Mouse (Mus musculus) natural killer cell, adult 2 months (primary cell): ENCODE results near the gene Smgc.
"Not testable (repeated sequence)": the region's sequence is repeated elsewhere in the genome, so short reads cannot be mapped to it uniquely, and the experiment has no call there.

Experiments used
- DNase-seq, 2 experiments: peaks; one replicate each; pipeline ENCODE4 v3.0.0; 2022; ENCODE audit warnings: low spot score in 2 of 2

The Smgc gene

DNA sequence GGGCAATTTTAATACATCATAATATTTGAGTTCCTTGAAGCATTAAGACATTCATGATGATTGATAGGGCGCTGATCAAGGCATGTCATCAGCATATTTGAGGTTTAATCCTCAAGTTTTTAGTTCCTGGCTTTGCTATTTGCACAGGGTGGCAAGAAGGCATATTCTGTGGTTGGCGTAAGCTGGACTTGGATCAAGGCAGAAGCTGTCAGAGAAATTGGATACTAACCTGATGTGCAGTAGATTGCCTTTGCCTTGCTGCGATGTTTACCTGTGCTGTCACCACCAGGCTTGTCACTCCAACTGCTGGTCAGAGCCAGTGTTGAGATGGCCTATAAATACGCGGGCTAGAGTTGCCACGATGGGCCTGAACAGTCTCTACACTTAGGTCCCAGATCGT, at the start of gene Smgc:
Smgc (plus strand) TSS at position 301 of the 400 bp plus-strand sequence.
- DNase-seq = no peak

- DNase-seq = no peak
These were observed 49.7 kb upstream of the Smgc start for GRCm38 (mm10) chr15:91788338-91788737.

- no peak for DNase-seq
These were observed 31.6 kb upstream of the Smgc start for GRCm38 (mm10) chr15:91806463-91806862.

GRCm38 (mm10) chr15:91835319-91835718, 2.7 kb upstream of the Smgc start:
- no peak for DNase-seq

DNA sequence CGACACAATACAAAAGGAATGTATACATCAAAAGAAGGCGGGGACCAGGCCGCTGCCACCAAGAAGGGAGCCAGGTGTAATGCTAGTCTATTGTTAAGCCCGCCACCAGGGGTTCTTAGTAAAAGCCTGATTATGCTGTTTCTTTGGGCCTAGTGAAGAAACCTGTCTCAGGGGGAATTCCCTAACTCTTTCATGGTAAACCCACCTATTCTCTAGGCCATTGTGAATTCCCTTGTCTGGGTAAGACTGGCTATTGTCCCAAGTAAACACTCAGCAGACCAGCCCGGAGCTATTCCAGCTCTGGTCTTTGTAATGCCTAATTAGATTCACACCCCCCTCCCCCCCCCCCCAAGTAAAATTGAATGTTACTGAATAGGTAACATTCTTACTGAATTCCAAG, 26.1 kb downstream of the Smgc start:
- DNase-seq = not testable (repeated sequence)

DNA sequence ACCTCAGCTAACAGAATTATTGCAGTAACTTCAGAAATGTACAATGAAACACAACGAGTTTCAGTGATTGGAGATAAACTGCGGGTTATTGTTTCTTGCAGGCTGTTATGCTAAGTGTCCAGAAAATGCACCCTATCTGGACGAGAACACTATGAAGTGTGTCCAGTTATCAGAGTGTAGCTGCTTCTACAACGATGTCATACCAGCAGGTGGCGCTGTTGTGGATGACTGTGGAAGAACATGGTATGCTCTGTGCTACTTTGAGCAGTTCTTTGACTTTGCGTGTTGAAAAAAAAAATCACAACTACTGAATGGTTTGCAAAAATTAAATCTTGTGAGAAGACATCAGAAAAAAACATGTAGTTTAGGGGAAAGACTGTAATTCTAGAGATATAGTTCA, 62.2 kb downstream of the Smgc start:
- no peak for DNase-seq

DNA sequence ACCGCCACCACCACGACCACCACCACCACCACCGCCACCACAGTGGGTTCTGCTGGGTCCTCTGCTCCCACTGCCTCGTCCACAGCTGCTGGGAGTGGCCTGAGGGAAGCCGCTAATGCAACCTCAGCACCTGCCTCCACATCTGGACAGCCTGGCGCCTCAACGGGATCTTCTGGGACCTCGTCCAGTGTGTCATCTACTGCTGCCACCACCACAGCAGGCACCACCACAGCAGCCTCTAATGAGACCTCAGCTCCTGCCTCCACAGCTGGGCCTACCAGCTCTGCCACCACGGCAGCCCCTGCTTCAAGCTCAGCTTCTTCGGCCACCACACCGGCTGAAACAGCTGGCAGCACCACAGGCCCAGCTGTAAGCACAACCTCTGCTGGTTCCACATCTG, 69.0 kb downstream of the Smgc start:
- peak; percentile 6 to 22 for DNase-seq
